Mouse (Mus musculus) CD4-positive, CD25-positive, alpha-beta regulatory T cell, adult 2 months (primary cell): ENCODE measurements around the gene Taf1b.

Source experiments
- DNase-seq: peaks from one replicate; pipeline ENCODE4 v3.0.0-alpha.2; 2012; ENCODE audit warnings: low read depth, low spot score

The Taf1b gene

DNA sequence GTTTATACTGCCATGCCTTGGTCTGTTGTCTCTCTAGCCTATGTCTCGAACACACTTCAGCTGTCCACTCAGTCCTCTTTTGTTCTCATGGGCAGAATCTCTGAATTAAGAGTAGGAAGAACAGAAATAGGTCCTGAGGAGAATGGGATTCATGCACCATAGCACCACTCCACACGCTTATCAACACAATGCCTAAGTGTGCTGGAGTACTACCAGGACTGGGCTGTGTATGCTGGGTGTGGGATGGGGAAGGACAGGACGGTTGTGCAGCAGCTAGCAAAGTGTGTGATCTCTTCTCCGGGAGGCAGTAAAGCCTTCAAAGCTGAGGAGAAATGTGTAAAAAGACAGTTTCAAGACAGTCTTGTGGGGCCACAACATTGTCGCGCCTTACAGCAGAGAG lies 50.7 kb downstream of the Taf1b start:
- no peak for DNase-seq

DNA sequence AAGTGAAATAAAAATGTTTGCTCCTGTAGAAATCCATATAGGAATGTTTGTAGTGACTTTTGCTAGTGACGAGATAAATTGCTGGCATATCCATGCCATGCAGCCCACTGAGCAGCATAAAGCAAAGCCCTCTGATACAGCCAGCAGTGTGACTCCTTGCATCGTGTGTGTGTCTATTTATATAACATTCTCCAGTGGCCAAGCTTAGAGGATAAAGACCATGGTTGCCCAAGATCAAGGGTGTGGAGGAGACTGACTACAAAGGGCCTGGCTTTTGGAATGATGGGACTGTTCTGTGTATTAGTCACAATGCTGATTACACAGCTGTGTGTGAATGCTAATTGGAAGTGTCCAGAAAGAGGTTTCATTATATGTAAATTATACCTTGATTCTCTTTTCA lies 54.4 kb downstream of the Taf1b start:
- no peak for DNase-seq

- DNase-seq, result no peak
These were observed 57.8 kb downstream of the Taf1b start for GRCm38 (mm10) chr12:24555976-24556375.

- no peak for DNase-seq
These were observed 65.3 kb downstream of the Taf1b start for GRCm38 (mm10) chr12:24563395-24563960.

- DNase-seq, result no peak
These were observed 67.2 kb downstream of the Taf1b start for GRCm38 (mm10) chr12:24565311-24565710.

GRCm38 (mm10) chr12:24567606-24568005 lies 69.4 kb downstream of the Taf1b start:
- DNase-seq, result no peak

- DNase-seq, result peak; percentile 96
These were observed 73.6 kb downstream of the Taf1b start, which contains the start of gene Grhl1 for GRCm38 (mm10) chr12:24571523-24572392. Gene Grhl1, plus strand, starts transcription at chr12:24572283.

DNA sequence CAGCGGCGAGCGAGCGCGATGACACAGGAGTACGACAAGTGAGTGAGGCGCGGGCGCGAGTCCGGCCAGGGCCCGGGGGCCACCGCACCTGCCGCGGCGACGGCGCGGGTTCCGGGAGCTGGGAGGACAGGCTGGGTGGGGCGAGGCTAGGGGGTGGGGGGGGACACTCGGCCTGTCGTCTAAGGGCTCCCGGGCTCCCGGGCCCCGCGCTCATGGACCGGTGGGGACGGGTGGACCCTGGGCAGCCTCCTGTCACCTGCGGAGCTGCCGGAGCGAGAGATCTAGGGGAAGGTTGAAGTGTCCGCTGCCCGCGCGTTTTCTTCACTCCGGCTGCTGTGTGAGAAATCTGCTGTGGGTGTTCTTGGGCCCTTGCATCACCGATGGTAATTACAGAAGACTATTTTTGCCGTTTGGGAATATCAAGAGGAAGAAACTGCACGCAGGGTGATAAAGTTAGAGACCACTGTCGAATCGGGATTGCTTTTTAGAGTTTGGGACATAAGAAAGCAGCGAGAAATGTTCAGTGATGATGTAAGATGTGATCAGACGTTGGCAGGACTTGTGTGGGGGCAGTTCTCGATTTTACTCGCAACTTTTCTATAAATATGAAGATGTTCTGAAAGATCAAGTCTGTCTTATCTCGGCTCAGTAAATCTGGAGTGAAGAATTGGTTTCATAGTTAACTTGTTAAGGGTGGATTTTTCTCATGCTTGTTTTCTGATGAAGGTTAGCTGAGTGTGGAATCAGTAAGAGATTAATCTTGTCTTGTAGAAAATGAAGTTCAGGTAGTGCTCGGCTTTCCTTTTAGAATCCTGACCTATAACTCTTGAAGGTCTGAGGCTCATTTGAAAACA lies 74.5 kb downstream of the Taf1b start:
- DNase-seq, result no peak

DNA sequence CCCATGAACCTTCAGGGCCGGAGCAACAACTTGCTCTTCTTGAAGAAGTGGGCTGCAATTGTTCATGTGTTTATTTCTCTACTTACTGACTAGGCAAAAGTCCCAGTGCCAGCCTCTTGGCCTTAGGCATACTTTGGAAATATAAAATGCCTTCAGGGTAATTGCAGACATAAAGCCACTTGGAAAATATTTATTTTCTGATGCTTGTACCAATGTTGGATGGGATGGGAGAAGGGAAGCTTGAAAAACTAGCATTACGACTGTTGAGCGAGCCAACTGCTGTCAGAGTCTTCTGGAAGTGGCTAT lies 75.1 kb downstream of the Taf1b start:
- DNase-seq, result no peak

DNA sequence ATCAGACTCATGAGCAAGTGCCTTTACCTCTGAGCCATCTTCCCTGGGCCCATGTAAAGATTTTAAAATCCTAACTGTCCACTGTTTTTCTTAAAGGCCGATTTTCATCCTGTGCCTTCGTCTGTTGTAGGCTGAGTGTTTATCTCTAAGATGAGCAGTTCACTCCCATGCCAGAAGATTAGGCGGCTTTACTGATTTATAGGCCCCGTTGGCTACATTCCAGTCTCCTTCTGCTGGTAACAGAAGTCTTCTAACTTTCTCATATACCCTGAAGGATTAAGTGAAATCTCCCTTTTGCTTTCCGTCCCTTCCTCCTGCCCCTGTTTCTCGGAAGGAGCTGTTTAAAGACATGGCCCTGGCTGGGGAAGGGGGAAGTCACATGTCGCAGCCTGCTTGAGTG lies 76.7 kb downstream of the Taf1b start:
- DNase-seq, result no peak

GRCm38 (mm10) chr12:24580452-24580851 lies 82.3 kb downstream of the Taf1b start:
- no peak for DNase-seq

DNA sequence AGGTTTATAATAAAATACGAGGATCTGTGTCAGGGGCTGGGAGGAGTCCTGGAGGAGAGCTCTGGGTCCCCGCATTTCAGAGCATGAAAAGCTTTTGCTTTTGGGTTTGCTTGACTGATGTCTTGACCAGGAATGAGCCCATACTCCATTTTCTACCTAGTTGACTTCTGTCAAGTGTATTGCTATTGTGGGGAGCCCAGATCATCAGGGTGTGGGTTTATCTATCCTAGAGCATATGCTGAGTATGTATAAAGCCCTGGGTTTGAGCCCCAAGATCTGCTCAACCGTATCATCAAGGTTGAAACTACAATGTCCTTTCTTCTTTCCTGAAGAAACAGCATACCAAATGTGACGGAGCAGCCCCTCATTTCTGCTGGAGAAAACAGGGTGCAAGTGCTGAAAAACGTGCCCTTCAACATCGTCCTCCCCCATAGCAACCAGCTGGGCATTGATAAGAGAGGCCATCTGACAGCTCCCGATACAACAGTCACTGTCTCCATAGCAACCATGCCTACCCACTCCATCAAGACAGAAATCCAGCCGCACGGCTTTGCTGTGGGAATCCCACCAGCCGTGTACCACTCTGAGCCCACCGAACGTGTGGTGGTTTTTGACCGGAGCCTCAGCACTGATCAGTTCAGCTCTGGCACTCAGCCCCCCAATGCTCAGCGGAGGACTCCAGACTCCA lies 83.0 kb downstream of the Taf1b start:
- DNase-seq, result no peak

GRCm38 (mm10) chr12:24583653-24584052 lies 85.5 kb downstream of the Taf1b start:
- DNase-seq, result no peak

- DNase-seq, result no peak
These were observed 86.7 kb downstream of the Taf1b start for GRCm38 (mm10) chr12:24584835-24585234.

- no peak for DNase-seq
These were observed 88.0 kb downstream of the Taf1b start for GRCm38 (mm10) chr12:24586193-24586592.

GRCm38 (mm10) chr12:24590371-24590770 lies 92.2 kb downstream of the Taf1b start:
- DNase-seq, result no peak

DNA sequence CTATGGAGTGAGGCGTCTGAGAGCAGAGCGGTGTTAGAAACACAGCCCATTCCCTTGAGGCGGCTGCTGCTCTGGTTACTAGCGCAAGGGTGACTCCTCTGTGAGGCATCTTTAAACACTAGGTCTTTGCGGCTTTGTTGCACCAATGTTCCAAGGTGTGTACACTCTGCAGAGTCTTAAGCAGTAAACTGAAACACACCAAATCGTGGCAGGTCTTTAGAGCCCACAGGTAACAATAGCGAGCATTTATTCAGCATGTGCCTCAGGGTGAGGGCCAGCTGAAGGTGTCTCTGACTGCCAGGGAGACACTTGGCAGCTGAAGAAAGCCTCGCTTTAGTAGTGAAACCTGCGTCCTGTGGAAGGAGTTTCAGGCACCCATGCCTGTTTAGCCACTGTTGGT lies 93.9 kb downstream of the Taf1b start:
- no peak for DNase-seq

- DNase-seq, result peak; percentile 92
These were observed 95.0 kb downstream of the Taf1b start for GRCm38 (mm10) chr12:24592956-24593672.

GRCm38 (mm10) chr12:24597376-24597775 lies 99.2 kb downstream of the Taf1b start:
- no peak for DNase-seq

- no peak for DNase-seq
These were observed 101.3 kb downstream of the Taf1b start for GRCm38 (mm10) chr12:24599366-24599895.

GRCm38 (mm10) chr12:24600074-24600473 lies 101.9 kb downstream of the Taf1b start:
- DNase-seq, result peak; percentile 70
